Comparison of ENCODE assay signal across 33 mouse cellular contexts in the genomic region with DNA sequence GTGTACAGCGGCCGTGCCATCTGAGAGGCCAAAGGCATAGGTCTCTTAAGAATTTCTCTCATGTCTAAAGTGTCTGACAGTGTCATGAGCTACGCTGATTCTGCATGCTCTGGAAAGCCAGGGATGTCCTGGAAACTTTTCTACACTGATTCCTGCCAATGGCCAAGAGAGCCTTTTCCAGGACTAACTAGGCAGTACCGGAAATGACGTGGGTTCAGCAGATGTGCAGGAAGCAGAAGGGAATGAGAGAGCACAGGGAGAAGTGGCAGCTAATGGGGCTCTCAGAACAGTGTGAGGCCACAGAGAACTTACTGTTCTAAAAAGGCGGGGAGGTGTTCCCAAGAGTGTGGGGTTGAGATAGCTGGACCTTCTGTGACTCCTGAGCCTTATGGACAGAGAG. TPM values are rescaled to one million over a fixed set of nuclear protein-coding genes. Genes with fewer than 3 reads are reported as not detected.
A peak's percentile ranks its signal among the peaks of the same experiment; 100 is the strongest.
DNase-seq lines count a peak whose midpoint lies in the region; ATAC-seq and TF ChIP-seq lines count a peak whose summit lies in the region.
"Had no signal": no experiment of that assay in that cellular context is flagged by ENCODE, and none has a peak within 500 bp of the region (broad histone marks: within the 10 kb centered on the region; RNA-seq: fewer than 3 reads in every experiment).

No protein-coding gene starts in this region.

- peaks cover 16% of the 10 kb centered on the region; the same call in 1 of the 2 replicates for H3K36me3 ChIP-seq in heart, embryonic 12.5 days
- H3K36me3 ChIP-seq in heart, postnatal 0 days (replicated peaks; ENCODE audit: control insufficient read depth, insufficient read depth, low read length): peaks cover 25% of the 10 kb centered on the region
- H3K36me3 ChIP-seq: heart, embryonic 15.5 days; hindbrain, embryonic 12.5 days; intestine, embryonic 15.5 days; limb, embryonic 10.5 days; limb, embryonic 15.5 days; liver, embryonic 13.5 days; stomach, embryonic 15.5 days had no signal

- 73% methylated on average over 6 of the region's 6 CpGs for WGBS in heart, embryonic 12.5 days
- WGBS in heart, postnatal 0 days: 78% methylated on average over 6 of the region's 6 CpGs

- no peaks in the 10 kb centered on the region for H3K9me3 ChIP-seq in heart, embryonic 12.5 days (replicated peaks)
- H3K9me3 ChIP-seq in heart, postnatal 0 days (replicated peaks; ENCODE audit: control insufficient read depth, low read length): no peaks in the 10 kb centered on the region
- H3K9me3 ChIP-seq: heart, embryonic 15.5 days; hindbrain, embryonic 12.5 days; intestine, embryonic 15.5 days; limb, embryonic 10.5 days; limb, embryonic 15.5 days; liver, embryonic 13.5 days; stomach, embryonic 15.5 days had no signal

- H3K9ac ChIP-seq in heart, embryonic 12.5 days: no peak overlapping the region
- no peak overlapping the region for H3K9ac ChIP-seq in heart, postnatal 0 days (replicated peaks; ENCODE audit: low read depth, low read length)
- H3K9ac ChIP-seq: heart, embryonic 15.5 days; hindbrain, embryonic 12.5 days; intestine, embryonic 15.5 days; limb, embryonic 15.5 days; liver, embryonic 13.5 days; stomach, embryonic 15.5 days had no signal

- H3K4me1 ChIP-seq in heart, embryonic 12.5 days (replicated peaks): peaks cover 7% of the 10 kb centered on the region; the same call in 1 of the 2 replicates
- H3K4me1 ChIP-seq in heart, postnatal 0 days (ENCODE audit: control insufficient read depth, insufficient read depth): no peaks in the 10 kb centered on the region
- H3K4me1 ChIP-seq: limb, embryonic 15.5 days; liver, embryonic 13.5 days; stomach, embryonic 15.5 days had no signal

- TF ChIP-seq CTCF in heart, postnatal 0 days (IDR thresholded peaks at IDR 0.05; ENCODE audit: low read depth): no peak

- ATAC-seq in heart, embryonic 12.5 days (ENCODE audit: insufficient number of reproducible peaks, low FRiP score): no peak
- 0 out of 2 replicates have a peak, but pooled peaks have one; percentile 15 for ATAC-seq in heart, postnatal 0 days (ENCODE audit: insufficient read depth, low read depth)
- ATAC-seq: CD4-positive, CD25-positive, alpha-beta regulatory T cell, adult 4 months; forebrain, embryonic 16.5 days; hindbrain, postnatal 0 days; intestine, embryonic 15.5 days had no signal

- no peak overlapping the region for H3K4me2 ChIP-seq in heart, embryonic 12.5 days
- H3K4me2 ChIP-seq in heart, postnatal 0 days (ENCODE audit: low read depth, low read length): no peak overlapping the region
- H3K4me2 ChIP-seq: heart, embryonic 15.5 days; hindbrain, embryonic 12.5 days; intestine, embryonic 15.5 days; limb, embryonic 15.5 days; liver, embryonic 13.5 days; stomach, embryonic 15.5 days had no signal

- intact Hi-C loops in gastrocnemius, postnatal 14 days (cut with DNase I; ENCODE audit: low total_unique reads): no loop called here
- intact Hi-C loops in heart, postnatal 25 days (cut with DNase I): no loop called here

- TF ChIP-seq EP300 in heart, postnatal 0 days (IDR thresholded peaks at IDR 0.05; ENCODE audit: low read depth): no peak

- no peaks in the 10 kb centered on the region for H3K27me3 ChIP-seq in heart, embryonic 12.5 days (replicated peaks)
- H3K27me3 ChIP-seq in heart, postnatal 0 days (ENCODE audit: control insufficient read depth, insufficient read depth, low read length): no peaks in the 10 kb centered on the region
- H3K27me3 ChIP-seq: heart, embryonic 15.5 days; hindbrain, embryonic 12.5 days; intestine, embryonic 15.5 days; limb, embryonic 15.5 days; liver, embryonic 13.5 days; stomach, embryonic 15.5 days had no signal

- peak; percentile 57 for DNase-seq in gastrocnemius, postnatal 14 days
- DNase-seq in gastrocnemius, postnatal 4 days (ENCODE audit: low spot score in 2 of 2): no peak
- peak; percentile 71 for DNase-seq in heart, adult 9 months (ENCODE audit: low spot score in 2 of 2)
- peak; percentile 22 for DNase-seq in heart, postnatal 0 days (ENCODE audit: low spot score)
- DNase-seq in heart, postnatal 25 days (ENCODE audit: low spot score): peak; percentile 42
- DNase-seq in right cerebral cortex, adult 2 months (ENCODE audit: low spot score in 2 of 2): no peak
- DNase-seq: adrenal gland, postnatal 36 days; cerebellum, adult 2 months; gastrocnemius, postnatal 36 days; layer of hippocampus, postnatal 36 days; liver, embryonic 13.5 days; lung, adult 2 months; midbrain, embryonic 14.5 days; right cerebral cortex, postnatal 14 days had no signal

- no peak overlapping the region for H3K27ac ChIP-seq in heart, embryonic 12.5 days (ENCODE audit: poor library complexity, severe bottlenecking)
- peak overlapping the region; percentile 26; the same call in 1 of the 2 replicates for H3K27ac ChIP-seq in heart, postnatal 0 days (ENCODE audit: low read depth)
- H3K27ac ChIP-seq: heart, embryonic 15.5 days; hindbrain, embryonic 12.5 days; intestine, embryonic 15.5 days; kidney, postnatal 0 days; limb, embryonic 10.5 days; limb, embryonic 15.5 days; liver, embryonic 13.5 days; macrophage; stomach, embryonic 15.5 days had no signal

- no peak overlapping the region for H3K4me3 ChIP-seq in heart, embryonic 12.5 days
- H3K4me3 ChIP-seq in heart, postnatal 0 days (ENCODE audit: low read depth, low read length): no peak overlapping the region
- H3K4me3 ChIP-seq: erythroblast, embryonic 14.5 days; heart, embryonic 15.5 days; hindbrain, embryonic 12.5 days; intestine, embryonic 15.5 days; limb, embryonic 10.5 days; limb, embryonic 15.5 days; liver, embryonic 13.5 days; stomach, embryonic 15.5 days had no signal

RNA-seq across cellular contexts. Expression of gene Igsf8, which starts 11.9 kb away (rescaled TPM):
- total RNA-seq in gastrocnemius, postnatal 14 days (2021): 10 to 100 TPM; 11.1 to 12.5 TPM
- 10 to 100 TPM; 24.8 to 26.9 TPM for total RNA-seq in gastrocnemius, postnatal 4 days (2021)
- polyA plus RNA-seq in heart, embryonic 12.5 days (2016; fragmentation: Nextera tagmentation; extraction: Ambion mirVana): 24.0 and 26.1 TPM in 2 replicates
- total RNA-seq in heart, postnatal 0 days (2014; rRNA removed; ENCODE audit: low replicate concordance): 22.1 and 30.8 TPM in 2 replicates
- polyA plus RNA-seq in heart, postnatal 0 days (2015; fragmentation: Nextera tagmentation; extraction: Ambion mirVana): 11.4 and 12.6 TPM in 2 replicates
- 10 to 100 TPM in 1 of 2 experiments, 1 to 10 TPM in 1; 9.3 to 15.2 TPM for total RNA-seq in heart, postnatal 25 days (2021)

RNA-seq across cellular contexts. Expression of gene Atp1a4, which starts 15.2 kb away (rescaled TPM):
- total RNA-seq in gastrocnemius, postnatal 14 days (2021): under 1 TPM; 0.66 to 0.96 TPM
- total RNA-seq in gastrocnemius, postnatal 4 days (2021): under 1 TPM; 0.17 to 0.18 TPM
- polyA plus RNA-seq in heart, embryonic 12.5 days (2016; fragmentation: Nextera tagmentation; extraction: Ambion mirVana): 0.17 and 0.19 TPM in 2 replicates
- not detected in 2 replicates for total RNA-seq in heart, postnatal 0 days (2014; rRNA removed; ENCODE audit: low replicate concordance)
- 0.07 TPM in 2 replicates for polyA plus RNA-seq in heart, postnatal 0 days (2015; fragmentation: Nextera tagmentation; extraction: Ambion mirVana)
- total RNA-seq in heart, postnatal 25 days (2021): not detected
- total RNA-seq: layer of hippocampus, postnatal 36 days; monocyte, adult 5-6 weeks had no signal
- polyA plus RNA-seq: CD4-positive, CD25-positive, alpha-beta regulatory T cell, adult 4 months; cerebellum, adult 2 months; cortical plate, adult 2 months; embryonic facial prominence, embryonic 14.5 days; erythroblast, embryonic 14.5 days; forebrain, embryonic 11.5 days; forebrain, embryonic 16.5 days; hindbrain, embryonic 12.5 days; intestine, embryonic 15.5 days; kidney, postnatal 0 days; limb, embryonic 10.5 days; limb, embryonic 15.5 days; liver, embryonic 13.5 days; macrophage; midbrain, embryonic 14.5 days; neural tube, embryonic 14.5 days; stomach, embryonic 15.5 days; urinary bladder, adult 2 months had no signal

RNA-seq across cellular contexts. Expression of gene Atp1a2, which starts 24.5 kb away (rescaled TPM):
- total RNA-seq in gastrocnemius, postnatal 14 days (2021): 1,000 to 10,000 TPM in 1 of 2 experiments, 100 to 1,000 TPM in 1; 826 to 1,026 TPM
- 100 to 1,000 TPM; 454 to 465 TPM for total RNA-seq in gastrocnemius, postnatal 4 days (2021)
- polyA plus RNA-seq in heart, embryonic 12.5 days (2016; fragmentation: Nextera tagmentation; extraction: Ambion mirVana): 23.4 and 25.9 TPM in 2 replicates
- total RNA-seq in heart, postnatal 0 days (2014; rRNA removed; ENCODE audit: low replicate concordance): 130 and 131 TPM in 2 replicates
- 27.1 and 29.0 TPM in 2 replicates for polyA plus RNA-seq in heart, postnatal 0 days (2015; fragmentation: Nextera tagmentation; extraction: Ambion mirVana)
- 100 to 1,000 TPM; 600 to 610 TPM for total RNA-seq in heart, postnatal 25 days (2021)
- total RNA-seq: monocyte, adult 5-6 weeks had no signal
- polyA plus RNA-seq: erythroblast, embryonic 14.5 days; macrophage had no signal

RNA-seq across cellular contexts. Expression of gene Casq1, which starts 53.7 kb away (rescaled TPM):
- total RNA-seq in gastrocnemius, postnatal 14 days (2021): 1,000 to 10,000 TPM; 6,638 to 7,021 TPM
- 1,000 to 10,000 TPM; 2,015 to 2,024 TPM for total RNA-seq in gastrocnemius, postnatal 4 days (2021)
- polyA plus RNA-seq in heart, embryonic 12.5 days (2016; fragmentation: Nextera tagmentation; extraction: Ambion mirVana): 182 and 185 TPM in 2 replicates
- total RNA-seq in heart, postnatal 0 days (2014; rRNA removed; ENCODE audit: low replicate concordance): 61.2 and 68.0 TPM in 2 replicates
- polyA plus RNA-seq in heart, postnatal 0 days (2015; fragmentation: Nextera tagmentation; extraction: Ambion mirVana): 60.3 and 65.0 TPM in 2 replicates
- 10 to 100 TPM; 12.6 to 18.0 TPM for total RNA-seq in heart, postnatal 25 days (2021)
- total RNA-seq: monocyte, adult 5-6 weeks had no signal
- polyA plus RNA-seq: CD4-positive, CD25-positive, alpha-beta regulatory T cell, adult 4 months; erythroblast, embryonic 14.5 days; macrophage had no signal

RNA-seq across cellular contexts. Expression of gene Kcnj9, which starts 55.7 kb away (rescaled TPM):
- total RNA-seq in gastrocnemius, postnatal 14 days (2021): not detected
- total RNA-seq in gastrocnemius, postnatal 4 days (2021): not detected
- polyA plus RNA-seq in heart, embryonic 12.5 days (2016; fragmentation: Nextera tagmentation; extraction: Ambion mirVana): not detected in 2 replicates
- total RNA-seq in heart, postnatal 0 days (2014; rRNA removed; ENCODE audit: low replicate concordance): not detected in 2 replicates
- not detected in 2 replicates for polyA plus RNA-seq in heart, postnatal 0 days (2015; fragmentation: Nextera tagmentation; extraction: Ambion mirVana)
- total RNA-seq in heart, postnatal 25 days (2021): under 1 TPM in 1 of 2 experiments, not detected in 1; 0.06 TPM
- total RNA-seq: gastrocnemius, postnatal 36 days; monocyte, adult 5-6 weeks had no signal
- polyA plus RNA-seq: CD4-positive, CD25-positive, alpha-beta regulatory T cell, adult 4 months; heart, embryonic 15.5 days; intestine, embryonic 15.5 days; limb, embryonic 10.5 days; liver, embryonic 13.5 days; lung, adult 2 months had no signal

Comparison
In these comparisons a context has a peak if more than half of its experiments do, and no peak if none do; other contexts are left out.
1. DNase-seq: peak in gastrocnemius, postnatal 14 days (single experiment), heart, adult 9 months (2 of 2), heart, postnatal 0 days (single experiment) and heart, postnatal 25 days (single experiment); none in gastrocnemius, postnatal 4 days (0 of 2) and right cerebral cortex, adult 2 months (0 of 2).